Mouse (Mus musculus) hindbrain, postnatal 0 days (tissue): Measurements from ENCODE around the gene Kcnip4. TPM values are rescaled to one million over a fixed set of nuclear protein-coding genes. Genes with fewer than 3 reads are reported as not detected.

ENCODE experiments used
- ATAC-seq: fragments of 200-750 bp; cut with Nextera tagmentation; 2 replicates; pipeline ENCODE4 v1.8.0; 2017; ENCODE audit warnings: mild to moderate bottlenecking, moderate TSS enrichment, moderate library complexity
- DNase-seq: peaks from one replicate; pipeline ENCODE4 v3.0.0-alpha.2; 2015; ENCODE audit warnings: low spot score
- H3K27ac ChIP-seq: fragments of 300-500 bp; sonication (generic); 2 replicates; pipeline ENCODE4 v1.5.1; 2014; ENCODE audit warnings: mild to moderate bottlenecking
- H3K27me3 ChIP-seq: fragments of 300-500 bp; sonication (generic); 2 replicates; pipeline ENCODE4 v1.6.1; 2014; ENCODE audit warnings: low read length, mixed read lengths; ENCODE audit not compliant: insufficient read depth
- H3K36me3 ChIP-seq: fragments of 300-500 bp; sonication (generic); 2 replicates; pipeline ENCODE4 v1.6.1; 2014; ENCODE audit warnings: low read length, mixed read lengths; ENCODE audit not compliant: insufficient read depth
- H3K4me1 ChIP-seq: fragments of 300-500 bp; sonication (generic); 2 replicates; pipeline ENCODE4 v1.6.1; 2014; ENCODE audit warnings: antibody characterized with exemption, low read length, mixed read lengths; ENCODE audit not compliant: insufficient read depth
- H3K4me2 ChIP-seq: fragments of 300-500 bp; sonication (generic); 2 replicates; pipeline ENCODE4 v1.6.1; 2014; ENCODE audit warnings: low read depth, mild to moderate bottlenecking, low read length, moderate library complexity, mixed read lengths
- H3K4me3 ChIP-seq: fragments of 300-500 bp; sonication (generic); 2 replicates; pipeline ENCODE4 v1.5.1; 2014; ENCODE audit warnings: low read length
- H3K9ac ChIP-seq: fragments of 300-500 bp; sonication (generic); replicated peaks from 2 replicates; pipeline ENCODE4 v1.6.1; 2014; ENCODE audit warnings: mild to moderate bottlenecking, low read length, moderate library complexity, mixed read lengths
- H3K9me3 ChIP-seq: fragments of 300-500 bp; sonication (generic); 2 replicates; pipeline ENCODE4 v1.6.1; 2016; ENCODE audit warnings: low read length, mixed read lengths
- CTCF ChIP-seq: IDR thresholded peaks from 2 replicates; pipeline ENCODE4 v1.5.1; 2016; ENCODE audit warnings: antibody characterized with exemption, control low read depth, low read depth
- WGBS: fragments of 180-500 bp; shearing (Covaris S2); extraction: QIAGEN DNeasy Blood & Tissue Kit; methylation state at CpG from one replicate; pipeline ENCODE4 v1.1.7; 2014; 5-methylcytosine and 5-hydroxymethylcytosine counted together
- polyA plus RNA-seq: library from polyadenylated mRNA; unstranded; fragments of >200 nt; fragmentation: Nextera tagmentation; extraction: Ambion mirVana; gene quantifications from 2 replicates; pipeline ENCODE4 v1.2.1, GENCODE M21; 2015
- total RNA-seq: library from RNA; depleted of rRNA; stranded (reverse); fragments of >200 nt; gene quantifications from 2 replicates; pipeline ENCODE4 v1.2.3, GENCODE M21; 2014; rRNA removed

The Kcnip4 gene
- total RNA-seq (12.3 and 14.7 TPM in 2 replicates), polyA plus RNA-seq (24.4 and 24.6 TPM in 2 replicates)

GRCm38 (mm10) chr5:49524394-49525241 is at the start of gene Kcnip4:
Gene Kcnip4 (minus strand): TSS chr5:49524907.
- ATAC-seq = peak; percentile 89
- Histone ChIP-seq H3K4me1 (no peaks in the 10 kb centered on the region), H3K27ac (peak within 1 kb of the TSS; percentile 41), H3K4me3 (peak within 1 kb of the TSS; percentile 75), H3K9me3 (no peaks in the 10 kb centered on the region), H3K36me3 (no peaks in the 10 kb centered on the region), H3K4me2 (peak within 1 kb of the TSS; percentile 99), H3K9ac (peak within 1 kb of the TSS; percentile 60), H3K27me3 (no peaks in the 10 kb centered on the region)
- 1% methylated on average over 48 of the region's 50 CpGs for WGBS
- peak; percentile 83 for DNase-seq
- peak; percentile 24 for TF ChIP-seq CTCF

- H3K36me3 ChIP-seq = no peaks in the 10 kb centered on the region
- no peak overlapping the region for H3K9ac ChIP-seq
- no peaks in the 10 kb centered on the region for H3K4me1 ChIP-seq
- TF ChIP-seq CTCF = no peak
- 86% methylated on average over 4 of the region's 4 CpGs for WGBS
- H3K27me3 ChIP-seq = no peaks in the 10 kb centered on the region
- ATAC-seq (no peak), DNase-seq (no peak)
- H3K4me2 ChIP-seq = no peak overlapping the region
- H3K4me3 ChIP-seq = no peak overlapping the region
- no peak overlapping the region for H3K27ac ChIP-seq
- H3K9me3 ChIP-seq = no peaks in the 10 kb centered on the region
Measured at GRCm38 (mm10) chr5:49571876-49572275, 47.2 kb upstream of the Kcnip4 start.

GRCm38 (mm10) chr5:49563751-49564150 is 39.0 kb upstream of the Kcnip4 start:
- no peak overlapping the region for H3K4me2 ChIP-seq
- no peaks in the 10 kb centered on the region for H3K9me3 ChIP-seq
- H3K4me3 ChIP-seq = no peak overlapping the region
- H3K4me1 ChIP-seq = no peaks in the 10 kb centered on the region
- no peaks in the 10 kb centered on the region for H3K36me3 ChIP-seq
- ATAC-seq = no peak
- TF ChIP-seq CTCF = no peak
- no peak for DNase-seq
- no peaks in the 10 kb centered on the region for H3K27me3 ChIP-seq
- H3K9ac ChIP-seq = no peak overlapping the region
- H3K27ac ChIP-seq = no peak overlapping the region
- WGBS = 92% methylated on average over 4 of the region's 4 CpGs

GRCm38 (mm10) chr5:49557436-49557835 is 32.7 kb upstream of the Kcnip4 start:
- no peak for TF ChIP-seq CTCF
- no peak overlapping the region for H3K9ac ChIP-seq
- no peak for DNase-seq
- no peaks in the 10 kb centered on the region for H3K36me3 ChIP-seq
- H3K27ac ChIP-seq = no peak overlapping the region
- WGBS = 77% methylated on average over 3 of the region's 3 CpGs
- no peak overlapping the region for H3K4me3 ChIP-seq
- H3K4me1 ChIP-seq = no peaks in the 10 kb centered on the region
- H3K4me2 ChIP-seq = no peak overlapping the region
- ATAC-seq = no peak
- no peaks in the 10 kb centered on the region for H3K27me3 ChIP-seq
- no peaks in the 10 kb centered on the region for H3K9me3 ChIP-seq

- H3K4me2 ChIP-seq = no peak overlapping the region
- TF ChIP-seq CTCF = no peak
- H3K27ac ChIP-seq = no peak overlapping the region
- no peaks in the 10 kb centered on the region for H3K27me3 ChIP-seq
- no peaks in the 10 kb centered on the region for H3K36me3 ChIP-seq
- H3K9ac ChIP-seq = no peak overlapping the region
- no peak for ATAC-seq
- no peaks in the 10 kb centered on the region for H3K4me1 ChIP-seq
- no peak overlapping the region for H3K4me3 ChIP-seq
- no peaks in the 10 kb centered on the region for H3K9me3 ChIP-seq
- no peak for DNase-seq
- WGBS = 83% methylated on average over 3 of the region's 3 CpGs
Measured at GRCm38 (mm10) chr5:49547884-49548283, 23.2 kb upstream of the Kcnip4 start.

GRCm38 (mm10) chr5:49529362-49529761 is 4.7 kb upstream of the Kcnip4 start:
- H3K36me3 ChIP-seq = no peaks in the 10 kb centered on the region
- no peak overlapping the region for H3K4me2 ChIP-seq
- ATAC-seq = no peak
- H3K27me3 ChIP-seq = no peaks in the 10 kb centered on the region
- no peak overlapping the region for H3K9ac ChIP-seq
- no peaks in the 10 kb centered on the region for H3K4me1 ChIP-seq
- TF ChIP-seq CTCF = no peak
- 50% methylated on average over 8 of the region's 8 CpGs for WGBS
- peak; percentile 60 for DNase-seq
- H3K9me3 ChIP-seq = no peaks in the 10 kb centered on the region
- no peak overlapping the region for H3K27ac ChIP-seq
- H3K4me3 ChIP-seq = no peak overlapping the region

- no peak overlapping the region for H3K9ac ChIP-seq
- H3K27me3 ChIP-seq = no peaks in the 10 kb centered on the region
- H3K9me3 ChIP-seq = no peaks in the 10 kb centered on the region
- H3K4me2 ChIP-seq = peak overlapping the region; percentile 99
- H3K36me3 ChIP-seq = no peaks in the 10 kb centered on the region
- H3K4me3 ChIP-seq = peak overlapping the region; percentile 75
- TF ChIP-seq CTCF = no peak; the same call in 1 of the 2 replicates
- H3K4me1 ChIP-seq = no peaks in the 10 kb centered on the region
- no peak overlapping the region for H3K27ac ChIP-seq
- peak; percentile 31 for ATAC-seq
- DNase-seq = peak; percentile 48
- WGBS = 51% methylated on average over 4 of the region's 4 CpGs
Measured at GRCm38 (mm10) chr5:49525242-49525612, 520 bp upstream of the Kcnip4 start.
